In genomic region chr19:41777514-41777913, GRCm38 (mm10) we compare ENCODE assay signal across 15 mouse cellular contexts. TPM values are rescaled to one million over a fixed set of nuclear protein-coding genes. Genes with fewer than 3 reads are reported as not detected.
DNase-seq lines count a peak whose midpoint lies in the region; ATAC-seq and TF ChIP-seq lines count a peak whose summit lies in the region.
"Had no signal": no experiment of that assay in that cellular context is flagged by ENCODE, and none has a peak within 500 bp of the region (broad histone marks: within the 10 kb centered on the region; RNA-seq: fewer than 3 reads in every experiment).

No protein-coding gene starts in this region.

- TF ChIP-seq CTCF in forebrain, postnatal 0 days (IDR thresholded peaks at IDR 0.05; ENCODE audit: low read depth): peak; percentile 20; the same call in 1 of the 2 replicates

- no peak overlapping the region for H3K27ac ChIP-seq in forebrain, postnatal 0 days (ENCODE audit: low read depth, low read length)
- no peak overlapping the region for H3K27ac ChIP-seq in forebrain, embryonic 16.5 days (ENCODE audit: low read length)
- H3K27ac ChIP-seq: embryonic facial prominence, embryonic 10.5 days; neural tube, embryonic 15.5 days had no signal

- no peak overlapping the region for H3K4me3 ChIP-seq in forebrain, postnatal 0 days (ENCODE audit: low read depth, low read length)
- H3K4me3 ChIP-seq in forebrain, embryonic 16.5 days (replicated peaks; ENCODE audit: low read length): no peak overlapping the region
- H3K4me3 ChIP-seq: embryonic facial prominence, embryonic 10.5 days; neural tube, embryonic 15.5 days had no signal

- H3K4me2 ChIP-seq in forebrain, postnatal 0 days (ENCODE audit: low read depth): no peak overlapping the region
- H3K4me2 ChIP-seq in forebrain, embryonic 16.5 days (ENCODE audit: low read length): no peak overlapping the region
- H3K4me2 ChIP-seq: neural tube, embryonic 15.5 days had no signal

- no peaks in the 10 kb centered on the region for H3K9me3 ChIP-seq in forebrain, postnatal 0 days (ENCODE audit: low read length)
- H3K9me3 ChIP-seq in forebrain, embryonic 16.5 days (ENCODE audit: control insufficient read depth, low read length): no peaks in the 10 kb centered on the region
- H3K9me3 ChIP-seq: embryonic facial prominence, embryonic 10.5 days; neural tube, embryonic 15.5 days had no signal

- no peaks in the 10 kb centered on the region for H3K27me3 ChIP-seq in forebrain, postnatal 0 days (ENCODE audit: insufficient read depth, low read length)
- H3K27me3 ChIP-seq in forebrain, embryonic 16.5 days (replicated peaks; ENCODE audit: control insufficient read depth, insufficient read depth, low read length): no peaks in the 10 kb centered on the region
- H3K27me3 ChIP-seq: neural tube, embryonic 15.5 days had no signal

- H3K4me1 ChIP-seq in forebrain, postnatal 0 days (ENCODE audit: insufficient read depth): no peaks in the 10 kb centered on the region
- no peaks in the 10 kb centered on the region for H3K4me1 ChIP-seq in forebrain, embryonic 16.5 days (replicated peaks; ENCODE audit: control insufficient read depth, insufficient read depth, low read length)
- H3K4me1 ChIP-seq: embryonic facial prominence, embryonic 10.5 days; neural tube, embryonic 15.5 days had no signal

- WGBS in forebrain, postnatal 0 days: 83% methylated on average over 6 of the region's 6 CpGs
- WGBS in forebrain, embryonic 16.5 days: 77% methylated on average over 6 of the region's 6 CpGs

- H3K36me3 ChIP-seq in forebrain, postnatal 0 days (ENCODE audit: insufficient read depth): 0 out of 2 replicates have a peak, but pooled peaks cover 3% of the 10 kb centered on the region
- H3K36me3 ChIP-seq in forebrain, embryonic 16.5 days (ENCODE audit: control insufficient read depth, insufficient read depth): peaks cover 2% of the 10 kb centered on the region; the same call in 1 of the 2 replicates

- no peak for DNase-seq in forebrain, postnatal 0 days
- DNase-seq in kidney, postnatal 10 days: peak; percentile 30
- DNase-seq in kidney, adult 11 months: no peak
- peak; percentile 27 for DNase-seq in thymus, postnatal 4 days
- DNase-seq in thymus, postnatal 25 days: no peak
- DNase-seq in frontal cortex, postnatal 10 days (ENCODE audit: low spot score in 2 of 2): no peak
- DNase-seq: left cerebral cortex, postnatal 4 days; right cerebral cortex, postnatal 14 days had no signal

- no peak overlapping the region for H3K9ac ChIP-seq in forebrain, postnatal 0 days
- no peak overlapping the region for H3K9ac ChIP-seq in forebrain, embryonic 16.5 days (replicated peaks; ENCODE audit: low read depth, low read length)
- H3K9ac ChIP-seq: neural tube, embryonic 15.5 days had no signal

- no peak for ATAC-seq in forebrain, postnatal 0 days
- ATAC-seq in forebrain, embryonic 16.5 days: no peak
- ATAC-seq in inflammation-experienced regulatory T-cells, adult 6 months: no peak
- ATAC-seq: CD4-positive, CD25-positive, alpha-beta regulatory T cell, adult 4 months; intestine, embryonic 16.5 days; midbrain, embryonic 16.5 days had no signal

RNA-seq across cellular contexts. Expression of gene Arhgap19, which starts 24.3 kb away (rescaled TPM):
- 3.9 and 6.0 TPM in 2 replicates for total RNA-seq in forebrain, postnatal 0 days (2014; rRNA removed)
- polyA plus RNA-seq in forebrain, postnatal 0 days (2015; fragmentation: Nextera tagmentation; extraction: Ambion mirVana): 3.1 and 3.2 TPM in 2 replicates
- polyA plus RNA-seq in forebrain, embryonic 16.5 days (2015; fragmentation: Nextera tagmentation; extraction: Ambion mirVana): 8.5 and 10.8 TPM in 2 replicates
- polyA plus RNA-seq in inflammation-experienced regulatory T-cells, adult 6 months (2017; shearing (Covaris generic)): 10 to 100 TPM in 1 of 3 experiments, 1 to 10 TPM in 2; 2.7 to 21.2 (median 2.7) TPM

RNA-seq across cellular contexts. Expression of gene Slit1, which starts 34.0 kb away (rescaled TPM):
- total RNA-seq in forebrain, postnatal 0 days (2014; rRNA removed): 37.2 and 61.8 TPM in 2 replicates
- 8.7 and 13.4 TPM in 2 replicates for polyA plus RNA-seq in forebrain, postnatal 0 days (2015; fragmentation: Nextera tagmentation; extraction: Ambion mirVana)
- 18.2 and 21.3 TPM in 2 replicates for polyA plus RNA-seq in forebrain, embryonic 16.5 days (2015; fragmentation: Nextera tagmentation; extraction: Ambion mirVana)
- polyA plus RNA-seq in inflammation-experienced regulatory T-cells, adult 6 months (2017; shearing (Covaris generic)): not detected
- polyA plus RNA-seq: CD4-positive, CD25-positive, alpha-beta regulatory T cell, adult 4 months had no signal

RNA-seq across cellular contexts. Expression of gene Frat1, which starts 52.3 kb away (rescaled TPM):
- 40.2 and 43.4 TPM in 2 replicates for total RNA-seq in forebrain, postnatal 0 days (2014; rRNA removed)
- polyA plus RNA-seq in forebrain, postnatal 0 days (2015; fragmentation: Nextera tagmentation; extraction: Ambion mirVana): 48.2 and 52.3 TPM in 2 replicates
- 28.9 and 31.9 TPM in 2 replicates for polyA plus RNA-seq in forebrain, embryonic 16.5 days (2015; fragmentation: Nextera tagmentation; extraction: Ambion mirVana)
- polyA plus RNA-seq in inflammation-experienced regulatory T-cells, adult 6 months (2017; shearing (Covaris generic)): 10 to 100 TPM in 2 of 3 experiments, 1 to 10 TPM in 1; 7.8 to 24.9 (median 21.2) TPM

Comparison
In these comparisons a context has a peak if more than half of its experiments do, and no peak if none do; other contexts are left out.
1. DNase-seq: peak in kidney, postnatal 10 days (single experiment) and thymus, postnatal 4 days (single experiment); none in forebrain, postnatal 0 days (single experiment), kidney, adult 11 months (single experiment), thymus, postnatal 25 days (single experiment) and frontal cortex, postnatal 10 days (0 of 2).